Mouse (Mus musculus): ENCODE data around the gene Taf5l. TPM values are rescaled to one million over a fixed set of nuclear protein-coding genes. Genes with fewer than 3 reads are reported as not detected.
"Not testable (repeated sequence)": the region's sequence is repeated elsewhere in the genome, so short reads cannot be mapped to it uniquely, and the experiment has no call there.

Gene Taf5l
- polyA plus RNA-seq, 1 experiment from 2014 or later = 21.5 TPM

GRCm38 (mm10) chr8:124042201-124042600, 21.0 kb upstream of the Taf5l start:
- Histone ChIP-seq H3K27ac (replicated peaks) (no peak overlapping the region), H3K4me2 (no peak overlapping the region), H3K4me3 (replicated peaks) (no peak overlapping the region), H3K9ac (replicated peaks) (no peak overlapping the region), H3K4me1 (no peaks in the 10 kb centered on the region), H3K27me3 (replicated peaks) (no peaks in the 10 kb centered on the region), H3K9me3 (replicated peaks) (no peaks in the 10 kb centered on the region), H3K36me3 (peaks cover 63% of the 10 kb centered on the region)
- no peak for ATAC-seq (ENCODE audit: low FRiP score)
- WGBS = 58% methylated on average over 1 of the region's 1 CpGs

GRCm38 (mm10) chr8:124039351-124039750, 18.2 kb upstream of the Taf5l start:
- H3K9me3 ChIP-seq (replicated peaks) = no peaks in the 10 kb centered on the region
- no peak overlapping the region for H3K9ac ChIP-seq (replicated peaks)
- H3K4me3 ChIP-seq (replicated peaks) = no peak overlapping the region
- 84% methylated on average over 4 of the region's 4 CpGs for WGBS
- H3K36me3 ChIP-seq = peaks cover 65% of the 10 kb centered on the region
- no peak overlapping the region for H3K27ac ChIP-seq (replicated peaks)
- no peaks in the 10 kb centered on the region for H3K27me3 ChIP-seq (replicated peaks)
- H3K4me1 ChIP-seq = no peaks in the 10 kb centered on the region
- ATAC-seq (ENCODE audit: low FRiP score) = no peak
- no peak overlapping the region for H3K4me2 ChIP-seq

- no peaks in the 10 kb centered on the region for H3K4me1 ChIP-seq
- no peak overlapping the region for H3K9ac ChIP-seq (replicated peaks)
- peaks cover 68% of the 10 kb centered on the region for H3K36me3 ChIP-seq
- H3K27me3 ChIP-seq (replicated peaks) = no peaks in the 10 kb centered on the region
- no peak overlapping the region for H3K4me3 ChIP-seq (replicated peaks)
- H3K27ac ChIP-seq (replicated peaks) = no peak overlapping the region
- WGBS = 94% methylated on average over 7 of the region's 7 CpGs
- no peak for ATAC-seq (ENCODE audit: low FRiP score)
- H3K4me2 ChIP-seq = no peak overlapping the region
- no peaks in the 10 kb centered on the region for H3K9me3 ChIP-seq (replicated peaks)
These were observed 16.9 kb upstream of the Taf5l start for GRCm38 (mm10) chr8:124038121-124038520.

GRCm38 (mm10) chr8:124033400-124033799, 12.2 kb upstream of the Taf5l start:
- H3K4me3 ChIP-seq (replicated peaks) = no peak overlapping the region
- WGBS = 69% methylated on average over 5 of the region's 5 CpGs
- H3K27me3 ChIP-seq (replicated peaks) = no peaks in the 10 kb centered on the region
- no peaks in the 10 kb centered on the region for H3K9me3 ChIP-seq (replicated peaks)
- H3K36me3 ChIP-seq = peaks cover 71% of the 10 kb centered on the region
- no peaks in the 10 kb centered on the region for H3K4me1 ChIP-seq
- no peak overlapping the region for H3K4me2 ChIP-seq
- no peak overlapping the region for H3K9ac ChIP-seq (replicated peaks)
- ATAC-seq (ENCODE audit: low FRiP score) = no peak
- no peak overlapping the region for H3K27ac ChIP-seq (replicated peaks)

- Histone ChIP-seq H3K27me3 (replicated peaks) (no peaks in the 10 kb centered on the region), H3K27ac (replicated peaks) (no peak overlapping the region), H3K4me1 (0 out of 2 replicates have a peak, but pooled peaks cover 6% of the 10 kb centered on the region), H3K9ac (replicated peaks) (no peak overlapping the region), H3K4me3 (replicated peaks) (no peak overlapping the region), H3K36me3 (peaks cover 68% of the 10 kb centered on the region), H3K9me3 (replicated peaks) (no peaks in the 10 kb centered on the region), H3K4me2 (no peak overlapping the region)
- no peak for ATAC-seq (ENCODE audit: low FRiP score)
- 91% methylated on average over 6 of the region's 6 CpGs for WGBS
These were observed 6.6 kb upstream of the Taf5l start for GRCm38 (mm10) chr8:124027831-124028230.

GRCm38 (mm10) chr8:124026265-124026664, 5.1 kb upstream of the Taf5l start:
- H3K27ac ChIP-seq (replicated peaks); H3K9ac ChIP-seq (replicated peaks); H3K9me3 ChIP-seq (replicated peaks); ATAC-seq (ENCODE audit: low FRiP score); H3K4me2 ChIP-seq; H3K27me3 ChIP-seq (replicated peaks); H3K4me3 ChIP-seq (replicated peaks): not testable (repeated sequence)
- H3K36me3 ChIP-seq = peaks cover 61% of the 10 kb centered on the region
- peaks cover 16% of the 10 kb centered on the region for H3K4me1 ChIP-seq
- WGBS = 86% methylated on average over 2 of the region's 2 CpGs

GRCm38 (mm10) chr8:124020439-124021236, 559 bp downstream of the Taf5l start:
- Histone ChIP-seq H3K4me2 (peak overlapping the region; percentile 79), H3K36me3 (peaks cover 15% of the 10 kb centered on the region), H3K4me3 (replicated peaks) (peak overlapping the region; percentile 89), H3K4me1 (peaks cover 41% of the 10 kb centered on the region), H3K9ac (replicated peaks) (peak overlapping the region; percentile 73), H3K27ac (replicated peaks) (peak overlapping the region; percentile 93), H3K27me3 (replicated peaks) (no peaks in the 10 kb centered on the region), H3K9me3 (replicated peaks) (no peaks in the 10 kb centered on the region)
- under 1% methylated on average over 54 of the region's 87 CpGs for WGBS
- peak; percentile 94 for ATAC-seq (ENCODE audit: low FRiP score)

- H3K4me1 ChIP-seq = peaks cover 41% of the 10 kb centered on the region
- peaks cover 8% of the 10 kb centered on the region for H3K36me3 ChIP-seq
- peak overlapping the region; percentile 73; the same call in 1 of the 2 replicates for H3K9ac ChIP-seq (replicated peaks)
- H3K4me2 ChIP-seq = peak overlapping the region; percentile 79
- H3K9me3 ChIP-seq (replicated peaks) = no peaks in the 10 kb centered on the region
- H3K27me3 ChIP-seq (replicated peaks) = no peaks in the 10 kb centered on the region
- ATAC-seq (ENCODE audit: low FRiP score) = no peak
- peak overlapping the region; percentile 89 for H3K4me3 ChIP-seq (replicated peaks)
- H3K27ac ChIP-seq (replicated peaks) = no peak overlapping the region
- WGBS = 37% methylated on average over 13 of the region's 13 CpGs
These were observed 1.4 kb downstream of the Taf5l start for GRCm38 (mm10) chr8:124019782-124020181.

GRCm38 (mm10) chr8:124014751-124015150, 6.4 kb downstream of the Taf5l start:
- 92% methylated on average over 3 of the region's 3 CpGs for WGBS
- H3K9ac ChIP-seq (replicated peaks) = no peak overlapping the region
- no peaks in the 10 kb centered on the region for H3K36me3 ChIP-seq
- no peaks in the 10 kb centered on the region for H3K9me3 ChIP-seq (replicated peaks)
- no peak for ATAC-seq (ENCODE audit: low FRiP score)
- H3K4me1 ChIP-seq = peaks cover 15% of the 10 kb centered on the region
- H3K27ac ChIP-seq (replicated peaks) = no peak overlapping the region
- no peaks in the 10 kb centered on the region for H3K27me3 ChIP-seq (replicated peaks)
- H3K4me2 ChIP-seq = no peak overlapping the region
- H3K4me3 ChIP-seq (replicated peaks) = no peak overlapping the region

- ATAC-seq (ENCODE audit: low FRiP score); H3K27me3 ChIP-seq (replicated peaks); H3K36me3 ChIP-seq; H3K9ac ChIP-seq (replicated peaks); H3K4me2 ChIP-seq; H3K4me3 ChIP-seq (replicated peaks); H3K9me3 ChIP-seq (replicated peaks); H3K27ac ChIP-seq (replicated peaks): not testable (repeated sequence)
- peaks cover 10% of the 10 kb centered on the region for H3K4me1 ChIP-seq
- WGBS = 97% methylated on average over 7 of the region's 7 CpGs
These were observed 6.9 kb downstream of the Taf5l start for GRCm38 (mm10) chr8:124014299-124014698.

- Histone ChIP-seq H3K27ac (replicated peaks) (no peak overlapping the region), H3K9ac (replicated peaks) (no peak overlapping the region), H3K36me3 (peaks cover 26% of the 10 kb centered on the region), H3K27me3 (replicated peaks) (no peaks in the 10 kb centered on the region), H3K4me1 (no peaks in the 10 kb centered on the region), H3K4me2 (no peak overlapping the region), H3K4me3 (replicated peaks) (no peak overlapping the region), H3K9me3 (replicated peaks) (no peaks in the 10 kb centered on the region)
- 97% methylated on average over 3 of the region's 3 CpGs for WGBS
- ATAC-seq (ENCODE audit: low FRiP score) = no peak
These were observed 9.1 kb downstream of the Taf5l start for GRCm38 (mm10) chr8:124011989-124012586.

GRCm38 (mm10) chr8:124011580-124011979, 9.6 kb downstream of the Taf5l start:
- no peak for ATAC-seq (ENCODE audit: low FRiP score)
- peaks cover 31% of the 10 kb centered on the region for H3K36me3 ChIP-seq
- no peaks in the 10 kb centered on the region for H3K9me3 ChIP-seq (replicated peaks)
- no peak overlapping the region for H3K9ac ChIP-seq (replicated peaks)
- H3K4me2 ChIP-seq = no peak overlapping the region
- no peaks in the 10 kb centered on the region for H3K27me3 ChIP-seq (replicated peaks)
- H3K4me1 ChIP-seq = no peaks in the 10 kb centered on the region
- 91% methylated on average over 3 of the region's 3 CpGs for WGBS
- no peak overlapping the region for H3K4me3 ChIP-seq (replicated peaks)
- H3K27ac ChIP-seq (replicated peaks) = no peak overlapping the region

Data from neural tube, embryonic 15.5 days (tissue).